Mouse (Mus musculus) stomach, postnatal 0 days (tissue): ENCODE data around the gene Gm4141. TPM values are rescaled to one million over a fixed set of nuclear protein-coding genes. Genes with fewer than 3 reads are reported as not detected.
"Not testable (repeated sequence)": the region's sequence is repeated elsewhere in the genome, so short reads cannot be mapped to it uniquely, and the experiment has no call there.

Experiments
- ATAC-seq: fragments of 200-750 bp; cut with Nextera tagmentation; 2 replicates; pipeline ENCODE4 v1.8.0; 2017; ENCODE audit not compliant: low FRiP score, low TSS enrichment
- DNase-seq: peaks from one replicate; pipeline ENCODE4 v3.0.0-alpha.2; 2016; ENCODE audit warnings: low spot score
- H3K27ac ChIP-seq: fragments of 300-500 bp; sonication (generic); replicated peaks from 2 replicates; pipeline ENCODE4 v1.5.1; 2014; ENCODE audit warnings: mild to moderate bottlenecking, control low read depth
- H3K27me3 ChIP-seq: fragments of 300-500 bp; sonication (generic); 2 replicates; pipeline ENCODE4 v1.6.1; 2014; ENCODE audit warnings: low read length; ENCODE audit not compliant: control insufficient read depth, insufficient read depth
- H3K36me3 ChIP-seq: fragments of 300-500 bp; sonication (generic); 2 replicates; pipeline ENCODE4 v1.6.1; 2014; ENCODE audit warnings: low read length, mixed read lengths; ENCODE audit not compliant: control insufficient read depth, insufficient read depth
- H3K4me1 ChIP-seq: fragments of 300-500 bp; sonication (generic); replicated peaks from 2 replicates; pipeline ENCODE4 v1.6.1; 2014; ENCODE audit warnings: antibody characterized with exemption; ENCODE audit not compliant: control insufficient read depth, insufficient read depth
- H3K4me2 ChIP-seq: fragments of 300-500 bp; sonication (generic); replicated peaks from 2 replicates; pipeline ENCODE4 v1.6.1; 2014; ENCODE audit warnings: low read depth, mild to moderate bottlenecking, control low read depth, moderate library complexity
- H3K4me3 ChIP-seq: fragments of 300-500 bp; sonication (generic); 2 replicates; pipeline ENCODE4 v1.5.1; 2014; ENCODE audit warnings: low read depth, low read length, control low read depth
- H3K9ac ChIP-seq: fragments of 300-500 bp; sonication (generic); 2 replicates; pipeline ENCODE4 v1.6.1; 2014; ENCODE audit warnings: mild to moderate bottlenecking, low read length, control low read depth, mixed read lengths
- H3K9me3 ChIP-seq: fragments of 300-500 bp; sonication (generic); 2 replicates; pipeline ENCODE4 v1.6.1; 2016; ENCODE audit warnings: low read length; ENCODE audit not compliant: control insufficient read depth
- WGBS: fragments of 180-500 bp; shearing (Covaris S2); extraction: QIAGEN DNeasy Blood & Tissue Kit; methylation state at CpG from one replicate; pipeline ENCODE4 v1.1.7; 2014; 5-methylcytosine and 5-hydroxymethylcytosine counted together
- polyA plus RNA-seq: library from polyadenylated mRNA; unstranded; fragments of >200 nt; fragmentation: Nextera tagmentation; extraction: Ambion mirVana; gene quantifications from 2 replicates; pipeline ENCODE4 v1.2.1, GENCODE M21; 2015

Gene Gm4141
- polyA plus RNA-seq = not detected in 2 replicates

- H3K27ac ChIP-seq, H3K36me3 ChIP-seq, H3K4me1 ChIP-seq, H3K9me3 ChIP-seq, H3K4me3 ChIP-seq, DNase-seq, H3K4me2 ChIP-seq, H3K9ac ChIP-seq, H3K27me3 ChIP-seq, ATAC-seq: not testable (repeated sequence)
- WGBS = no CpG with 5 or more reads among the region's 3 CpGs
Observed at GRCm38 (mm10) chr7:20576141-20576540, at the start of gene Gm4141. TSS of gene Gm4141 (minus strand) at chr7:20576241.

GRCm38 (mm10) chr7:20598921-20599320 lies 22.9 kb upstream of the Gm4141 start, which contains the start of gene Gm4513:
TSS of gene Gm4513 (minus strand) at chr7:20599021.
- H3K36me3 ChIP-seq, H3K4me3 ChIP-seq, H3K9me3 ChIP-seq, H3K4me1 ChIP-seq, H3K4me2 ChIP-seq, H3K9ac ChIP-seq, H3K27ac ChIP-seq, H3K27me3 ChIP-seq, DNase-seq, ATAC-seq: not testable (repeated sequence)
- 76% methylated on average over 3 of the region's 5 CpGs for WGBS

- H3K36me3 ChIP-seq, H3K9me3 ChIP-seq, H3K4me1 ChIP-seq, H3K27ac ChIP-seq, H3K9ac ChIP-seq, H3K4me2 ChIP-seq, H3K4me3 ChIP-seq, ATAC-seq, H3K27me3 ChIP-seq, DNase-seq: not testable (repeated sequence)
- no CpG with 5 or more reads among the region's 1 CpGs for WGBS
Observed at GRCm38 (mm10) chr7:20545657-20546056, 30.4 kb downstream of the Gm4141 start, which contains the start of gene Gm5726. TSS of gene Gm5726 (minus strand) at chr7:20545757.

- not testable (repeated sequence) for H3K27me3 ChIP-seq, H3K4me3 ChIP-seq, H3K4me2 ChIP-seq, ATAC-seq, H3K4me1 ChIP-seq, DNase-seq, H3K36me3 ChIP-seq, H3K9me3 ChIP-seq, H3K9ac ChIP-seq, H3K27ac ChIP-seq
- no CpG with 5 or more reads among the region's 3 CpGs for WGBS
Observed at GRCm38 (mm10) chr7:20533537-20533936, 42.5 kb downstream of the Gm4141 start, which contains the start of gene Vmn1r104. TSS of gene Vmn1r104 (plus strand) at chr7:20533837.

Other genes with a start within 250 kb of the Gm4141 start
- not detected in 2 replicates for gene Gm4133, start 242.2 kb downstream of the Gm4141 start, polyA plus RNA-seq
- not detected in 2 replicates for gene Gm5728, start 200.8 kb downstream of the Gm4141 start, polyA plus RNA-seq
- not detected in 2 replicates for gene Vmn1r100, start 158.3 kb downstream of the Gm4141 start, polyA plus RNA-seq
- not detected in 2 replicates for gene Vmn1r101, start 133.6 kb downstream of the Gm4141 start, polyA plus RNA-seq
- not detected in 2 replicates for gene Gm10670, start 101.3 kb downstream of the Gm4141 start, polyA plus RNA-seq
- gene Vmn1r103, start 65.7 kb downstream of the Gm4141 start, polyA plus RNA-seq = not detected in 2 replicates
- gene Vmn1r104, start 42.4 kb downstream of the Gm4141 start, polyA plus RNA-seq = not detected in 2 replicates
- not detected in 2 replicates for gene Gm5726, start 30.5 kb downstream of the Gm4141 start, polyA plus RNA-seq
- gene Gm4513, start 22.8 kb upstream of the Gm4141 start, polyA plus RNA-seq = not detected in 2 replicates
- not detected in 2 replicates for gene Vmn1r107, start 92.7 kb upstream of the Gm4141 start, polyA plus RNA-seq
- not detected in 2 replicates for gene Vmn1r111, start 127.0 kb upstream of the Gm4141 start, polyA plus RNA-seq
- not detected in 2 replicates for gene Gm10668, start 154.4 kb upstream of the Gm4141 start, polyA plus RNA-seq
- not detected in 2 replicates for gene Vmn1r112, start 194.9 kb upstream of the Gm4141 start, polyA plus RNA-seq
- not detected in 2 replicates for gene Vmn1r113, start 211.0 kb upstream of the Gm4141 start, polyA plus RNA-seq
- not detected in 2 replicates for gene Vmn1r114, start 235.9 kb upstream of the Gm4141 start, polyA plus RNA-seq